Mouse (Mus musculus): Measurements from ENCODE around the gene Rfc5. TPM values are rescaled to one million over a fixed set of nuclear protein-coding genes. Genes with fewer than 3 reads are reported as not detected.
"Not testable (repeated sequence)": the region's sequence is repeated elsewhere in the genome, so short reads cannot be mapped to it uniquely, and the experiment has no call there.

The Rfc5 gene
- total RNA-seq (2014; fragmentation: Nextera tagmentation), result 42.6 and 44.9 TPM in 2 replicates
- 68.1 and 71.8 TPM in 2 replicates for total RNA-seq (2017)
- polyA plus RNA-seq (2012), result 145 and 167 TPM in 2 replicates

GRCm38 (mm10) chr5:117388877-117389276 lies at the start of gene Rfc5:
Gene Rfc5 (minus strand): TSS chr5:117389047.
- H3K36me3 ChIP-seq (replicated peaks), result peaks cover 42% of the 10 kb centered on the region
- DNase-seq (ENCODE audit: low spot score) (peak; percentile 96), ATAC-seq (ENCODE audit: extremely low read depth, insufficient number of reproducible peaks, low FRiP score, poor library complexity, severe bottlenecking) (peak; percentile 93)
- peak within 1 kb of the TSS; percentile 87 for H3K4me3 ChIP-seq (ENCODE audit: low read depth, low read length)
- TF ChIP-seq POLR2AphosphoS5 (IDR thresholded peaks at IDR 0.05; ENCODE audit: insufficient replicate concordance, low read depth, low read length), result no peak
- H3K9me3 ChIP-seq (replicated peaks), result peaks cover 21% of the 10 kb centered on the region
- H3K4me1 ChIP-seq (ENCODE audit: insufficient read depth, low read depth, low read length), result peaks cover 33% of the 10 kb centered on the region
- no peaks in the 10 kb centered on the region for H3K27me3 ChIP-seq (ENCODE audit: insufficient read depth, low read length)

DNA sequence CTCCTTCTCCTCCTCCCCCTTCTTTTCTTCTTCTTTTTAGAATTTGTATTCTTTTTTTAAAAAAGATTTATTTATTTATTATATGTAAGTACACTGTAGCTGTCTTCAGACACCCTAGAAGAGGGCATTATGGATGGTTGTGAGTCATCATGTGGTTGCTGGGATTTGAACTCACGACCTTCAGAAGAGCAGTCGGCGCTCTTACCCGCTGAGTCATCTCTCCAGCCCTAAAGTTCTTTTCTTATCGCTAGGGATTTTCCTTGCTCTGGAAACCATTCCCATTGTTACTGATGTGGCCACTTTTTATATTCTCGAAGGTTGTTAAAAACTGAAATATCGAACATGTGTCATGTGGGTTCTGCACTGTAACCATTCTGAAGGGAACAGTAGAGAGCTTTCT lies 44.7 kb upstream of the Rfc5 start:
- not testable (repeated sequence) for H3K4me1 ChIP-seq (ENCODE audit: insufficient read depth, low read depth, low read length); H3K4me3 ChIP-seq (ENCODE audit: low read depth, low read length); ATAC-seq (ENCODE audit: extremely low read depth, insufficient number of reproducible peaks, low FRiP score, poor library complexity, severe bottlenecking); H3K36me3 ChIP-seq (replicated peaks); H3K27me3 ChIP-seq (ENCODE audit: insufficient read depth, low read length); DNase-seq (ENCODE audit: low spot score)
- peaks cover 31% of the 10 kb centered on the region for H3K9me3 ChIP-seq (replicated peaks)

DNA sequence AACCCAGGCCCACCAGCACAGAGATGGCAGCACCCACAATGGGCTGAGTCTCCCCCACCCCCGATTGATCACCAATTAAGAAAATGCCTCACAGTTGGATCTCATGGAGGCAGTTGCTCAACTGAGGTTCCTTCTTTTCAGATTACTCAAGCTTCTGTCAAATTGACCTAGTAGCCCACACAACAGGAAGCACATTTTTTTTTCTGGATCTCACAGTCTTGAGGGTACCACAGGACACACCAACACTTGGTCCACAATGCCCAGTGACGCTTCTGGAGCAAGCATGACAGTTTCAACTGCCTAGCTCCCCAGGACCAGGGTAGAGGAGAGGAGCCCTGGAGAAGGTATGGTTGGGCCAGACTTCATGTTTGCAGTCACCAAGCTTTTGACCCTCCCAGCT lies 28.6 kb upstream of the Rfc5 start:
- no peaks in the 10 kb centered on the region for H3K27me3 ChIP-seq (ENCODE audit: insufficient read depth, low read length)
- H3K9me3 ChIP-seq (replicated peaks), result peaks cover 17% of the 10 kb centered on the region
- TF ChIP-seq GATA1 (IDR thresholded peaks at IDR 0.05; ENCODE audit: borderline replicate concordance, low read length), result no peak
- TF ChIP-seq GATA2 (IDR thresholded peaks at IDR 0.05; ENCODE audit: borderline replicate concordance, low read depth, low read length), result no peak
- TF ChIP-seq TAL1 (conservative IDR thresholded peaks at IDR 0.05; ENCODE audit: low read depth, low read length), result no peak
- no peak for TF ChIP-seq POLR2AphosphoS5 (IDR thresholded peaks at IDR 0.05; ENCODE audit: insufficient replicate concordance, low read depth, low read length)
- TF ChIP-seq CTCF (IDR thresholded peaks at IDR 0.05; ENCODE audit: low read depth, low read length), result no peak
- DNase-seq (ENCODE audit: low spot score), result no peak
- no peak overlapping the region for H3K4me3 ChIP-seq (ENCODE audit: low read depth, low read length)
- no peak for ATAC-seq (ENCODE audit: extremely low read depth, insufficient number of reproducible peaks, low FRiP score, poor library complexity, severe bottlenecking)
- H3K4me1 ChIP-seq (ENCODE audit: insufficient read depth, low read depth, low read length), result no peaks in the 10 kb centered on the region
- no peaks in the 10 kb centered on the region for H3K36me3 ChIP-seq (replicated peaks)

GRCm38 (mm10) chr5:117415011-117415912 lies 26.4 kb upstream of the Rfc5 start:
- no peak for TF ChIP-seq GATA2 (IDR thresholded peaks at IDR 0.05; ENCODE audit: borderline replicate concordance, low read depth, low read length)
- no peak for TF ChIP-seq POLR2AphosphoS5 (IDR thresholded peaks at IDR 0.05; ENCODE audit: insufficient replicate concordance, low read depth, low read length)
- TF ChIP-seq TAL1 (conservative IDR thresholded peaks at IDR 0.05; ENCODE audit: low read depth, low read length), result no peak
- no peak for TF ChIP-seq CTCF (IDR thresholded peaks at IDR 0.05; ENCODE audit: low read depth, low read length)
- no peak for TF ChIP-seq GATA1 (IDR thresholded peaks at IDR 0.05; ENCODE audit: borderline replicate concordance, low read length)
- Histone ChIP-seq H3K4me3 (ENCODE audit: low read depth, low read length) (no peak overlapping the region), H3K4me1 (ENCODE audit: insufficient read depth, low read depth, low read length) (no peaks in the 10 kb centered on the region), H3K9me3 (replicated peaks) (peaks cover 9% of the 10 kb centered on the region), H3K27me3 (ENCODE audit: insufficient read depth, low read length) (no peaks in the 10 kb centered on the region), H3K36me3 (replicated peaks) (no peaks in the 10 kb centered on the region)
- DNase-seq (ENCODE audit: low spot score), result no peak
- ATAC-seq (ENCODE audit: extremely low read depth, insufficient number of reproducible peaks, low FRiP score, poor library complexity, severe bottlenecking), result no peak

GRCm38 (mm10) chr5:117414611-117415010 lies 25.8 kb upstream of the Rfc5 start:
- Histone ChIP-seq H3K9me3 (replicated peaks) (peaks cover 9% of the 10 kb centered on the region), H3K4me1 (ENCODE audit: insufficient read depth, low read depth, low read length) (no peaks in the 10 kb centered on the region), H3K4me3 (ENCODE audit: low read depth, low read length) (no peak overlapping the region), H3K27me3 (ENCODE audit: insufficient read depth, low read length) (no peaks in the 10 kb centered on the region), H3K36me3 (replicated peaks) (no peaks in the 10 kb centered on the region)
- DNase-seq (ENCODE audit: low spot score) (no peak), ATAC-seq (ENCODE audit: extremely low read depth, insufficient number of reproducible peaks, low FRiP score, poor library complexity, severe bottlenecking) (no peak)
- TF ChIP-seq POLR2AphosphoS5 (IDR thresholded peaks at IDR 0.05; ENCODE audit: insufficient replicate concordance, low read depth, low read length), result no peak
- TF ChIP-seq TAL1 (conservative IDR thresholded peaks at IDR 0.05; ENCODE audit: low read depth, low read length), result no peak
- TF ChIP-seq CTCF (IDR thresholded peaks at IDR 0.05; ENCODE audit: low read depth, low read length), result no peak
- TF ChIP-seq GATA1 (IDR thresholded peaks at IDR 0.05; ENCODE audit: borderline replicate concordance, low read length), result no peak
- TF ChIP-seq GATA2 (IDR thresholded peaks at IDR 0.05; ENCODE audit: borderline replicate concordance, low read depth, low read length), result no peak

DNA sequence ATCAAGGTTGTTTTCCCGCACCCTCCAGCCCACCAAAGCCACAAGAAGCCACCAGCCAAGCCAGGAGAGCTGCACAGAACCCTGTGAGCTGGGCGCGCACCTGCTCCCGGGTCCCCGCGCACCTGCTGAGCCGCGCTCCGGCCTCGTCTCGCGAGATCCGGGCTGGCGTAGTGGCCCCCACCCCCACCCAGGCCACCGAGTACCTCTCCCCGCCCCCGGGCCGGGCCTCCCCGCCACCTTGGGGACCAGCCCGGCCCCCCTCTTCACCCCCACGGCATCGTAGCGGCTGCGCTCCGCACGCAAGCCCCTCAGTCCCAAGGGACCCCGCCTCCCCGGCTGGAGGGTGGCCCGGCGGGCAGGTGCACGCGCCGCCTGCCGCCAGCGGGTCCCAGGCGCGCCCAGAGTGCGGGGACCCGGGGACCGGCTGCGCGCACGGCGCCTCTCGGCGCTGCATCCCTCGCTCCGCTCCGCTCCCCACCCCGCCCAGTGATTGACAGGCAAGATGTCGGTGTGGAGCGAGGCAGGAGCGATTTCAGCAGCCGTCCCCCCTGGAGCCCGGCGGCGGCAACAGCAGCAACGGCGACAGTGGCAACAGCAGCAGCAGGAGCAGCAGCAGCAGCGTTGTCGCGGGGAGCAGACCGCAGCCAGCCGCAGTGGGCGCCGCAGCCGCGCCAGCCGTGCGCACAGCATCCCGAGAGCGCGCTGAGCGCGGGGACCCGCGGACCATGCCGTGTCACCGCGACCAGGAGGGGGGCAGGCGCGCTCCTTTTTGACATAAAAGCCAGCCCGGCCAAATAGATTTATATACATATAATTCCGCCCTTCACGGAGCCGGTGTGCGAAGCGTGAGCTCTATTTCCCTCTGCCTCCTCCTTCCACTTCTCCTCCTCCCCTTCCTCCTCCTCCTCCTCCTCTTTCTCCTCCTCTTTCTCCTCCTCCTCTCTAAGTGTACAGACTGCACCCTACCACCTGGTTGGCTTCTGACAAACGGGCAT lies 25.0 kb upstream of the Rfc5 start, which contains the start of gene Ksr2:
Gene Ksr2, plus strand, starts transcription at position 494 of the 995 bp plus-strand sequence.
- H3K9me3 ChIP-seq (replicated peaks), result peaks cover 9% of the 10 kb centered on the region
- ATAC-seq (ENCODE audit: extremely low read depth, insufficient number of reproducible peaks, low FRiP score, poor library complexity, severe bottlenecking) (no peak), DNase-seq (ENCODE audit: low spot score) (no peak)
- H3K27me3 ChIP-seq (ENCODE audit: insufficient read depth, low read length), result no peaks in the 10 kb centered on the region
- no peak for TF ChIP-seq GATA1 (IDR thresholded peaks at IDR 0.05; ENCODE audit: borderline replicate concordance, low read length)
- no peak for TF ChIP-seq CTCF (IDR thresholded peaks at IDR 0.05; ENCODE audit: low read depth, low read length)
- no peak for TF ChIP-seq POLR2AphosphoS5 (IDR thresholded peaks at IDR 0.05; ENCODE audit: insufficient replicate concordance, low read depth, low read length)
- TF ChIP-seq TAL1 (conservative IDR thresholded peaks at IDR 0.05; ENCODE audit: low read depth, low read length), result no peak
- TF ChIP-seq GATA2 (IDR thresholded peaks at IDR 0.05; ENCODE audit: borderline replicate concordance, low read depth, low read length), result no peak
- no peaks in the 10 kb centered on the region for H3K36me3 ChIP-seq (replicated peaks)
- H3K4me1 ChIP-seq (ENCODE audit: insufficient read depth, low read depth, low read length), result no peaks in the 10 kb centered on the region
- H3K4me3 ChIP-seq (ENCODE audit: low read depth, low read length), result peak within 1 kb of the TSS; percentile 13; the same call in 1 of the 2 replicates

Data from G1E (cell line).